Mouse (Mus musculus): ENCODE data around the gene Taok3.

DNA sequence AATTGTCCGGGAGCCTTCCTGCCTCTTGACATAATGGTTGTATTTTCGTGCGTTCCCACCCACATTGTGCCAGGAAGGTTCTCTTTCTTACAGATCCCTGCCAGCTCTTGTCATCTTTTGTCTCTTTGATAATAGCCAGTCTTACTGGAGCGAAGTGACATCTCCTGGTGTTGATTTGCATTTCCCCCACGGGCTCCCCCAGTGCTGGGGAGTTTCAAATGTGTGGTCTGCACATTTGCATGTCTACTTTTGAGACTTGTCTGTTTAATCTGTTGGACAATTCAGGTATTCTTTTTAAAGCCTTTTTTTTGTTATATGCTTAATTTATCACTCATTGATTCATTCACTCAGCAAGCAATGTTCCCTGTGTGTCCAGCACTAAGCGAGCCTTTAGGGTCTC is 58.1 kb downstream of the Taok3 start:
- TF ChIP-seq POLR2A (IDR thresholded peaks at IDR 0.05; ENCODE audit: control insufficient read depth, low read depth, low read length): no peak
- no peak for TF ChIP-seq CTCF (IDR thresholded peaks at IDR 0.05; ENCODE audit: control insufficient read depth, insufficient read depth, insufficient replicate concordance, low read depth, low read length)
